Mouse (Mus musculus): Measurements from ENCODE around the gene Smad3. TPM values are rescaled to one million over a fixed set of nuclear protein-coding genes. Genes with fewer than 3 reads are reported as not detected.

Gene Smad3
- total and polyA plus RNA-seq, 2 experiments from 2014 or later: 7.5 to 34.0 TPM

GRCm38 (mm10) chr9:63786026-63786670 lies 28.4 kb upstream of the Smad3 start:
- Histone ChIP-seq H3K9ac (replicated peaks; ENCODE audit: low read length) (no peak overlapping the region), H3K27me3 (ENCODE audit: insufficient read depth, low read length) (no peaks in the 10 kb centered on the region), H3K4me1 (ENCODE audit: insufficient read depth, low read length) (0 out of 2 replicates have a peak, but pooled peaks cover 3% of the 10 kb centered on the region), H3K36me3 (ENCODE audit: insufficient read depth, low read length) (no peaks in the 10 kb centered on the region), H3K9me3 (ENCODE audit: low read length) (no peaks in the 10 kb centered on the region), H3K4me3 (ENCODE audit: low read length) (no peak overlapping the region), H3K4me2 (ENCODE audit: low read depth, low read length) (no peak overlapping the region), H3K27ac (no peak overlapping the region)
- no peak for DNase-seq (ENCODE audit: low spot score)
- ATAC-seq: no peak
- TF ChIP-seq CTCF (IDR thresholded peaks at IDR 0.05; ENCODE audit: low read depth): no peak
- 19% methylated on average over 5 of the region's 5 CpGs for WGBS

- Histone ChIP-seq H3K4me1 (ENCODE audit: insufficient read depth, low read length) (0 out of 2 replicates have a peak, but pooled peaks cover 4% of the 10 kb centered on the region), H3K27me3 (ENCODE audit: insufficient read depth, low read length) (no peaks in the 10 kb centered on the region), H3K27ac (no peak overlapping the region), H3K9me3 (ENCODE audit: low read length) (no peaks in the 10 kb centered on the region), H3K36me3 (ENCODE audit: insufficient read depth, low read length) (no peaks in the 10 kb centered on the region), H3K9ac (replicated peaks; ENCODE audit: low read length) (no peak overlapping the region), H3K4me2 (ENCODE audit: low read depth, low read length) (no peak overlapping the region), H3K4me3 (ENCODE audit: low read length) (no peak overlapping the region)
- ATAC-seq (no peak), DNase-seq (ENCODE audit: low spot score) (no peak)
- 72% methylated on average over 5 of the region's 5 CpGs for WGBS
- no peak for TF ChIP-seq CTCF (IDR thresholded peaks at IDR 0.05; ENCODE audit: low read depth)
Observed at GRCm38 (mm10) chr9:63785492-63785891, 27.7 kb upstream of the Smad3 start.

GRCm38 (mm10) chr9:63784597-63784996 lies 26.8 kb upstream of the Smad3 start:
- no peak for TF ChIP-seq CTCF (IDR thresholded peaks at IDR 0.05; ENCODE audit: low read depth)
- H3K36me3 ChIP-seq (ENCODE audit: insufficient read depth, low read length): no peaks in the 10 kb centered on the region
- H3K4me1 ChIP-seq (ENCODE audit: insufficient read depth, low read length): 0 out of 2 replicates have a peak, but pooled peaks cover 9% of the 10 kb centered on the region
- H3K27me3 ChIP-seq (ENCODE audit: insufficient read depth, low read length): no peaks in the 10 kb centered on the region
- no peak overlapping the region for H3K4me3 ChIP-seq (ENCODE audit: low read length)
- no peak overlapping the region for H3K9ac ChIP-seq (replicated peaks; ENCODE audit: low read length)
- ATAC-seq (no peak), DNase-seq (ENCODE audit: low spot score) (no peak)
- no peak overlapping the region for H3K4me2 ChIP-seq (ENCODE audit: low read depth, low read length)
- H3K27ac ChIP-seq: no peak overlapping the region
- H3K9me3 ChIP-seq (ENCODE audit: low read length): no peaks in the 10 kb centered on the region
- WGBS: 83% methylated on average over 3 of the region's 3 CpGs

DNA sequence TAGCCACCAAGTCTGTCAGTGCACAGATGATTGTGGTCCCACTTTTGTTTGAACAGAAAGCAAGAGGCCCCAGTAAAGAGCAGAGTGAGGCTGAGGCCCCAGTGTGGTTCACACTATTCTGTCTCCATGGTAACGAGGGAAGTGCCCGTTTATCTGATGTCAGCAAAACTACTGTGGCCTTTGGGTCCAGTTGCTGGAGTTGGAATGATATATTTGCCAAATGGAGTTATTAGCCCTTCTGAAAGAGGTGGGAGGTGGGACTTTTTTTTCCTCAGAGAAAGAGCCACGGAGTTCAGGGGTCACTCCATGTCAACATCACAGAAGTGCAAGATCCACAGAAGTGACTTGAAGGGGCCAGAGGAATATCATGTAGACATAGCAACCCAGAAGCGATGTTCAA lies 24.9 kb upstream of the Smad3 start:
- Histone ChIP-seq H3K27ac (no peak overlapping the region), H3K9ac (replicated peaks; ENCODE audit: low read length) (no peak overlapping the region), H3K4me1 (ENCODE audit: insufficient read depth, low read length) (0 out of 2 replicates have a peak, but pooled peaks cover 9% of the 10 kb centered on the region), H3K4me3 (ENCODE audit: low read length) (no peak overlapping the region), H3K36me3 (ENCODE audit: insufficient read depth, low read length) (no peaks in the 10 kb centered on the region), H3K9me3 (ENCODE audit: low read length) (no peaks in the 10 kb centered on the region), H3K27me3 (ENCODE audit: insufficient read depth, low read length) (no peaks in the 10 kb centered on the region), H3K4me2 (ENCODE audit: low read depth, low read length) (no peak overlapping the region)
- DNase-seq (ENCODE audit: low spot score) (peak; percentile 65), ATAC-seq (no peak)
- 28% methylated on average over 4 of the region's 4 CpGs for WGBS
- no peak for TF ChIP-seq CTCF (IDR thresholded peaks at IDR 0.05; ENCODE audit: low read depth)

- Histone ChIP-seq H3K9me3 (ENCODE audit: low read length) (no peaks in the 10 kb centered on the region), H3K9ac (replicated peaks; ENCODE audit: low read length) (no peak overlapping the region), H3K27me3 (ENCODE audit: insufficient read depth, low read length) (no peaks in the 10 kb centered on the region), H3K4me3 (ENCODE audit: low read length) (no peak overlapping the region), H3K36me3 (ENCODE audit: insufficient read depth, low read length) (no peaks in the 10 kb centered on the region), H3K4me2 (ENCODE audit: low read depth, low read length) (no peak overlapping the region), H3K4me1 (ENCODE audit: insufficient read depth, low read length) (0 out of 2 replicates have a peak, but pooled peaks cover 9% of the 10 kb centered on the region), H3K27ac (no peak overlapping the region)
- ATAC-seq (no peak), DNase-seq (ENCODE audit: low spot score) (no peak)
- WGBS: 78% methylated on average over 7 of the region's 7 CpGs
- peak; percentile 19; the same call in 1 of the 2 replicates for TF ChIP-seq CTCF (IDR thresholded peaks at IDR 0.05; ENCODE audit: low read depth)
Observed at GRCm38 (mm10) chr9:63781714-63782464, 24.1 kb upstream of the Smad3 start.

DNA sequence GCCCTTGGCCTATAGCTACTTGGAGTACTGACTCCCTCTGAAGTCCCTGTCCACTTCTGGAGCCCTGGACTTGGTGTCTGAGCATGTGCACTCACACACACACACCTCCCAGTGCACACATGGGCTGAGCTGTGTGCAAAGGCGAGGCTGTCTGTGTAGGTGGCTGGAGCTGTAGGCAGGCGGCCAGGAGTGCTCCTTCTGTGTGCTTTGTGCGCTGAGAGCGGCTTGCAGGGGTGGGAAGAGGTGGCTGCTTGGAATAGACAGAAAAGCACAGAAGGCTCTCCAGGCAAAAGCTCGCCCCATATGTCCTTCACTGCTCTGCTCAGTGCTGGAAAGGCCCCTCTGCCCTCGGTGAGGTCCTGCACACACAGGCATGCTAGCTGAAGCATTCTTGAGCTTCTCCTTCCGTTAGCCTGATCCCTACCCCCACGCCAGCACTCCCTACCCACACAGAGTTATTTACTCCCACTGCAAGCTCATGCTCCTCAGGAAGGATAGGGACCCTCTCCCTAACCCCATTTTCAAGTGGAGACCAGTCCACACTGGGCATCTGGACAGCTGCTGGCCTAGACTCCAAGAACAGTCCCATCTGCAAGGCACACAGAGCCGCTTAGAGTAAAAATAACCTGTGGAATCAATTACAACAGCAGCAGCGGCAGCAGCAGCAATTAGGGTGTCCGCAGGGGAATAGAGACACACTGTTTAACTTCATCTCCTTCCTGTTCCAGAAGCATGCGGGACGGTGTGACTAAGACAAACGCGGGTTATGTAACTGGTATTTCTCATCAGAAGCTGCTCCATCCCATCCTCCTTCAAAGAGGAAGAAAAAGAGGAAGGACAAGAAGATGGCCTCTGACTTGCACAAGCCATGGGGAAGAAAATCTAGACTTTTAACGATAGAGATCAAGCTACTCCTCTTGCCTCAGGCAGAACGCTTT lies 22.4 kb upstream of the Smad3 start:
- H3K9me3 ChIP-seq (ENCODE audit: low read length): no peaks in the 10 kb centered on the region
- TF ChIP-seq CTCF (IDR thresholded peaks at IDR 0.05; ENCODE audit: low read depth): no peak
- H3K4me3 ChIP-seq (ENCODE audit: low read length): no peak overlapping the region
- H3K27ac ChIP-seq: no peak overlapping the region
- H3K36me3 ChIP-seq (ENCODE audit: insufficient read depth, low read length): no peaks in the 10 kb centered on the region
- H3K4me2 ChIP-seq (ENCODE audit: low read depth, low read length): no peak overlapping the region
- H3K9ac ChIP-seq (replicated peaks; ENCODE audit: low read length): no peak overlapping the region
- WGBS: 51% methylated on average over 17 of the region's 17 CpGs
- DNase-seq (ENCODE audit: low spot score) (peak; percentile 31), ATAC-seq (peak; percentile 18; the same call in 1 of the 2 replicates)
- H3K27me3 ChIP-seq (ENCODE audit: insufficient read depth, low read length): no peaks in the 10 kb centered on the region
- 0 out of 2 replicates have a peak, but pooled peaks cover 9% of the 10 kb centered on the region for H3K4me1 ChIP-seq (ENCODE audit: insufficient read depth, low read length)
